Mouse (Mus musculus) limb, embryonic 11.5 days (tissue): Measurements from ENCODE around the gene Pitpnm2. TPM values are rescaled to one million over a fixed set of nuclear protein-coding genes. Genes with fewer than 3 reads are reported as not detected.

Source experiments
- ATAC-seq: fragments of 200-750 bp; cut with Nextera tagmentation; 2 replicates; pipeline ENCODE4 v1.8.0; 2017; ENCODE audit warnings: low read depth; ENCODE audit not compliant: insufficient number of reproducible peaks, low FRiP score, low TSS enrichment
- DNase-seq: peaks from one replicate; pipeline ENCODE4 v3.0.0-alpha.2; 2015; ENCODE audit warnings: low spot score
- H3K27ac ChIP-seq: fragments of 300-500 bp; sonication (generic); replicated peaks from 2 replicates; pipeline ENCODE4 v1.5.1; 2014; ENCODE audit warnings: low read depth, mild to moderate bottlenecking, low read length
- H3K27me3 ChIP-seq: fragments of 300-500 bp; sonication (generic); 2 replicates; pipeline ENCODE4 v1.6.1; 2014; ENCODE audit warnings: mild to moderate bottlenecking, low read length, mixed read lengths; ENCODE audit not compliant: control insufficient read depth, insufficient read depth
- H3K36me3 ChIP-seq: fragments of 300-500 bp; sonication (generic); 2 replicates; pipeline ENCODE4 v1.6.1; 2014; ENCODE audit warnings: mild to moderate bottlenecking, low read length, moderate library complexity, mixed read lengths; ENCODE audit not compliant: control insufficient read depth, insufficient read depth
- H3K4me1 ChIP-seq: fragments of 300-500 bp; sonication (generic); 2 replicates; pipeline ENCODE4 v1.6.1; 2014; ENCODE audit warnings: low read length, mixed read lengths; ENCODE audit not compliant: control insufficient read depth, insufficient read depth
- H3K4me2 ChIP-seq: fragments of 300-500 bp; sonication (generic); 2 replicates; pipeline ENCODE4 v1.6.1; 2014; ENCODE audit warnings: low read depth, mild to moderate bottlenecking, moderate library complexity; ENCODE audit not compliant: severe bottlenecking
- H3K4me3 ChIP-seq: fragments of 300-500 bp; sonication (generic); 2 replicates; pipeline ENCODE4 v1.5.1; 2014; ENCODE audit warnings: low read depth, low read length
- H3K9ac ChIP-seq: fragments of 300-500 bp; sonication (generic); 2 replicates; pipeline ENCODE4 v1.6.1; 2014; ENCODE audit warnings: mild to moderate bottlenecking, low read length
- H3K9me3 ChIP-seq: fragments of 300-500 bp; sonication (generic); 2 replicates; pipeline ENCODE4 v1.6.1; 2016; ENCODE audit warnings: low read length; ENCODE audit not compliant: control insufficient read depth
- WGBS: fragments of 180-500 bp; shearing (Covaris S2); extraction: QIAGEN DNeasy Blood & Tissue Kit; methylation state at CpG from one replicate; pipeline ENCODE4 v1.1.7; 2014; 5-methylcytosine and 5-hydroxymethylcytosine counted together
- polyA plus RNA-seq: library from polyadenylated mRNA; unstranded; fragments of >200 nt; fragmentation: Nextera tagmentation; extraction: Ambion mirVana; gene quantifications from 2 replicates; pipeline ENCODE4 v1.2.1, GENCODE M21; 2014

Gene Pitpnm2
- polyA plus RNA-seq, 1 experiment from 2014 or later: 3.4 TPM

DNA sequence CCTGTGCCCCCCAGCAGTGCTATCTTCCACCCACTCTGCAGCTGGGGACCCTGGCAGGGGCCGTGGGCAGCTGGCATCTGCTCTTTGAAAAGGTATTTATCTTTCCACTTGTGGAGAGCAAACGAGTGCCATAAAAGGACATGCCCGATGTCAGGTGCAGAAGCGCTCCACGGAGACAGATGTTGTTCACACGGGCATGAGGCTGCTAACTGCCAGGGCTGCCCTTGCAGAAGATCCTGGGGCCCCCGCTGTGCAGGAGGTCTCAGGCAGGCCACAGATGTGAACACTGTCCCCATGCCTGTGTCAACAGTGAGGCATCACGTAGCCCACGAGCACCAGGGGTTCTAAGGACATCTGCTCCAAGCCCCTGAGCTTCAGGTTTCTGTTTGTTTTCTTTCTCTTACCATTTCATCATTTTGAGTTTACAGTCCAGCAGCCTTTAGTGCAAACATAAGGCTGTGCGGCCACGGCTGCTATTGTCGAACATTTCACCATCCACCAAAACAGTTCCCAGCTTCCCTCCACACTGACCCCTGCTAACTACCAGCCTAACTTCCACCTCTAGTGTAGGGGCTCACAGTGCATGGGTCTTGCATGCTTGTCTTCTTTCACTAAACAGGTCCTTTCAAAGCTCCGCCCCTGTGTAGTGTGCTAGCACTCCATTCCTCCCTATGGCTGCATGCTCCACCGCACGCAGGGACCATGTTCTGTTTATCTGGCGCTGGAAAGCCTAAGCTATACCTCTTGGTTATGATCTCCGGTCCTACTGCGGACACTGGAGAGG is 17.0 kb downstream of the Pitpnm2 start:
- H3K9ac ChIP-seq: no peak overlapping the region
- no peaks in the 10 kb centered on the region for H3K27me3 ChIP-seq
- WGBS: 64% methylated on average over 18 of the region's 18 CpGs
- no peaks in the 10 kb centered on the region for H3K36me3 ChIP-seq
- H3K9me3 ChIP-seq: no peaks in the 10 kb centered on the region
- no peak for ATAC-seq
- no peak for DNase-seq
- H3K4me3 ChIP-seq: no peak overlapping the region
- no peaks in the 10 kb centered on the region for H3K4me1 ChIP-seq
- no peak overlapping the region for H3K4me2 ChIP-seq
- H3K27ac ChIP-seq: no peak overlapping the region

DNA sequence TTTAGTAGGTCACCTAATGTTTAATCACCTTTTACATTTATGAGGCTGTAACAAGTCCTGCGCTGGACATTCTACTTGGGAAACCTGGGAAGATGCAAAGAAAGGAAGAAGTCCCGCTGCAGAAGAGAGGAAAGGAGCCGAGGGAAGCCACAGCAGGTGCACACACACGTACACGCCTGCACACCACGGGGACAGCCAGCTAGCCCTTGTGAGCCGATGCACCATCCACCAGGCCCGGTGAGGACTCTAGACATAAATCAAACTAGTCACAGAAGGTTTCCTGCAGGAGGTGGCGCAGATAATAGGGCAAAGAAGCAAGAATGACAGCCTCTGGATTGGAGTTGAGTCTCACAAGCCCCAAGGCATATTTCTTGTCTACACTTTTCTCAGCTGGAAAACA is 19.1 kb downstream of the Pitpnm2 start:
- DNase-seq (no peak), ATAC-seq (no peak)
- 82% methylated on average over 9 of the region's 9 CpGs for WGBS
- Histone ChIP-seq H3K9ac (no peak overlapping the region), H3K9me3 (no peaks in the 10 kb centered on the region), H3K27me3 (no peaks in the 10 kb centered on the region), H3K4me3 (no peak overlapping the region), H3K27ac (no peak overlapping the region), H3K36me3 (no peaks in the 10 kb centered on the region; the same call in 1 of the 2 replicates), H3K4me1 (no peaks in the 10 kb centered on the region), H3K4me2 (no peak overlapping the region)

DNA sequence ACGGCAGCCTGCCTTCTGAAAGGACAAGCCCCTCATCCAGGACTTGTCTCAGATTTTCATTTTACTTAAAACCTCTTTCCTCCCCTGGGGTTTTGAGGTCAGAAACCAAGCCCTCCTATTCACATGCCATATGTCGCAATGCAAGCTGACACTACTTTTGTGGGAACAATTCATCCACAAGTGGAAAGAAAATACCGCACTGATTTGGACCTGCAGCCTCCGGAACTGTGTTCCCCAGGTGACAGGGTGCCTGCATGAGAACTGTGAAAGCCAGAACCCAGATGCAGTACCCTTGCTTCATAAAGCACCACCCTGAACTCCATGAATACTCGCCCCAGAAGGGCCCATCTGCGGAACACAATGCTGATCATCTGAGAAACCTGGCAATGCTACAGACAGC is 22.4 kb downstream of the Pitpnm2 start:
- no peak overlapping the region for H3K9ac ChIP-seq
- DNase-seq: no peak
- no peak for ATAC-seq
- H3K9me3 ChIP-seq: no peaks in the 10 kb centered on the region
- 73% methylated on average over 6 of the region's 6 CpGs for WGBS
- no peaks in the 10 kb centered on the region for H3K27me3 ChIP-seq
- no peak overlapping the region for H3K4me2 ChIP-seq
- H3K4me3 ChIP-seq: no peak overlapping the region
- H3K4me1 ChIP-seq: no peaks in the 10 kb centered on the region
- no peaks in the 10 kb centered on the region; the same call in 1 of the 2 replicates for H3K36me3 ChIP-seq
- no peak overlapping the region for H3K27ac ChIP-seq

DNA sequence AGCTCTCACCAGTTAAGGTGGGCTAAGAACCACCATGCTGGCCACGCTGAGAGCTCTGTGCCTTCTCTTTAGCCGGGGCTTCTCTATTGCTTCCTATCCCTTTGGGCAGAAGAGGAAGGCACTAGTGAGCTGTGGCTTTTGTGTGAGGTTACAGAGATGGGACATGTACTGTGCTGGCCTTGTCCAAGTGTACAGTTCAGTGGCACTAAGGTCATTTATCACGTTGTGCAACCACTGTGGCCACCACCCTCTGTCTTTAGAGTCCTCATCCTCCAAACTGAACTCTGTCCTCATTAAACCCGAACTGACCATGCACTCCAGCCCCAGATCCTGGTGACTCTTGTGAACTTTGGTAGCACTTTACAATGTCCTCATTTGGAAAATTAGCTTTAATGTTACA is 23.1 kb downstream of the Pitpnm2 start:
- 91% methylated on average over 4 of the region's 4 CpGs for WGBS
- no peaks in the 10 kb centered on the region for H3K4me1 ChIP-seq
- DNase-seq (no peak), ATAC-seq (no peak)
- H3K4me3 ChIP-seq: no peak overlapping the region
- no peaks in the 10 kb centered on the region; the same call in 1 of the 2 replicates for H3K36me3 ChIP-seq
- H3K27me3 ChIP-seq: no peaks in the 10 kb centered on the region
- H3K4me2 ChIP-seq: no peak overlapping the region
- H3K27ac ChIP-seq: no peak overlapping the region
- no peak overlapping the region for H3K9ac ChIP-seq
- no peaks in the 10 kb centered on the region for H3K9me3 ChIP-seq

DNA sequence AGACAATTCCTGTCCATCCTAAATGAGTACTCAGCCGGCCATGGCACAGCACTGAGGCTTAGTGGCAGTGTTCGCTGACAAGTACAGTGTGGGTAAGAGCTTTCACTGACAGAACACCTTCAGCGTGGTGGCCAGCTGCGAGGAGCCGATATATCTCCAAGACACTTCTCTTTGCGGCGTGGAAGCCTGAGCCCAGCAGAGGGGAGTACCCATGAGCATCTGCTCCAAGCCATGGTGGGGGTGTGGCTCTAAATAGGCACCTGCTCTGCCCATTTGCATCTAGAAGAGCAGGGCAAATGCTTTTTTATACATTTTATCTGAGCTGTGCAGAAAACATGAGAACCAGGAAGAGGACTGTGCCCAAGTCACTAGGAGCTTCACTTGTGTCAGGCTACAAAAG is 23.7 kb downstream of the Pitpnm2 start:
- no peak overlapping the region for H3K4me2 ChIP-seq
- H3K9me3 ChIP-seq: no peaks in the 10 kb centered on the region
- no peak overlapping the region for H3K4me3 ChIP-seq
- no peaks in the 10 kb centered on the region for H3K4me1 ChIP-seq
- DNase-seq (no peak), ATAC-seq (no peak)
- H3K27me3 ChIP-seq: no peaks in the 10 kb centered on the region
- H3K27ac ChIP-seq: no peak overlapping the region
- no peak overlapping the region for H3K9ac ChIP-seq
- H3K36me3 ChIP-seq: no peaks in the 10 kb centered on the region; the same call in 1 of the 2 replicates
- 93% methylated on average over 7 of the region's 7 CpGs for WGBS

DNA sequence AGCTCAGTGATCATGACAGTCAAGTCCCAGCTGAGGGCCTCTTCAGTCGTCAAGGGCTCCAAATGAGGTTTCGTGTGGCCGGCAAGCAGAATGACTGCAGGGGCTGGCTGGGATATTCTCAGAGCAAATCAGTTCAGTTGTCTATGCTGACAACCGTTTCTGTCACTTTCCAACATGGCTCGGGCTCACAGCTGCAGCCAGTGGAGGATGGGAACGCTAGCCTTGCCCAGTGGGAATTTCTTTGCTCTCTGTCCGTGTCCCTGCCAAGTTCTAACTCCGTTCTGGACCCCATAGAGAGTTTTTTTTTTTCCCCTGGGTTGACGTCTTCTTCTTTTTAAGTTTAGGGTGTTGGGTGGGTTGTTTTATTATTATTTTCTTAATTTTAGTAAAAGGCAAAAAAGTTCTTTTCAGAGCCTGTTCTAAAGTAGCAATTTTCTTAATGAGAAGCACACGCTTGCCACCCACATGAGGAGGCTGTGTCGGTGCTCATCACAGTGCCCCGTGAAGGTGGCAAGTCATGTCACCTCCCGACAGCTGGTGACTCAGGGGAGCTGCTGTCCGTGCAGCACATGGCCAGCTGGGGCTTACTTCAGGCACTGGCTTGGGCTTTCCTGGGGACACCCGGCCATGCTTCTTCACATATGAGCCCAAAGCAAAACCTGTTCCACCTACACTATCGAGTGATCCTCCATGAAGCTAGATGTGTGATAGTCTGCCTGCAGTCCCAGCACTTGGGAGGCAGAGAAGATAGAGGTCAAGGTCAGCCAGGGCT is 25.1 kb downstream of the Pitpnm2 start:
- Histone ChIP-seq H3K9ac (no peak overlapping the region), H3K27ac (no peak overlapping the region), H3K36me3 (no peaks in the 10 kb centered on the region; the same call in 1 of the 2 replicates), H3K9me3 (no peaks in the 10 kb centered on the region), H3K4me1 (no peaks in the 10 kb centered on the region), H3K4me2 (no peak overlapping the region), H3K27me3 (no peaks in the 10 kb centered on the region), H3K4me3 (no peak overlapping the region)
- ATAC-seq: no peak
- no peak for DNase-seq
- 55% methylated on average over 16 of the region's 16 CpGs for WGBS

DNA sequence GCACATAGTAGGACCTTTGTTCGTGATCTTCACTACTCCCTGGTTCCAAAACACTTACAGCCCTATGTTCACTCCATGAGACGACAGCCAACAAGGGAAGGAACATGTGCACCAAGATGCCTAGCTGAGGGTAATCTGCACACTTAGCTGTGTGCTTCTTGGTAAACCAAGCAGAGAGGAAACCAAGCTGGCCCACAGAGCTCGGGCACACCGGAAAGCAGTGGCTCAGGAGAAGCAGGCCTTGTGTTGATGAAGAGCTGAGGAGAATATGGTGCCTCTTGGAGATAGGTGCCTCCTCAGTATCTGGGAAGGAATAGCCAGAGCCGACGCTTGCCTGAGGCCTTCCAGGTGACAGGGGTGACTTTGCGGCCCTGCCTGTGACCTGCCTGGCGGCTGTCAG is 26.0 kb downstream of the Pitpnm2 start:
- H3K4me2 ChIP-seq: no peak overlapping the region
- H3K27ac ChIP-seq: no peak overlapping the region
- ATAC-seq (no peak), DNase-seq (no peak)
- no peak overlapping the region for H3K9ac ChIP-seq
- 77% methylated on average over 8 of the region's 8 CpGs for WGBS
- no peaks in the 10 kb centered on the region for H3K4me1 ChIP-seq
- H3K4me3 ChIP-seq: no peak overlapping the region
- no peaks in the 10 kb centered on the region; the same call in 1 of the 2 replicates for H3K36me3 ChIP-seq
- H3K27me3 ChIP-seq: no peaks in the 10 kb centered on the region
- H3K9me3 ChIP-seq: no peaks in the 10 kb centered on the region

DNA sequence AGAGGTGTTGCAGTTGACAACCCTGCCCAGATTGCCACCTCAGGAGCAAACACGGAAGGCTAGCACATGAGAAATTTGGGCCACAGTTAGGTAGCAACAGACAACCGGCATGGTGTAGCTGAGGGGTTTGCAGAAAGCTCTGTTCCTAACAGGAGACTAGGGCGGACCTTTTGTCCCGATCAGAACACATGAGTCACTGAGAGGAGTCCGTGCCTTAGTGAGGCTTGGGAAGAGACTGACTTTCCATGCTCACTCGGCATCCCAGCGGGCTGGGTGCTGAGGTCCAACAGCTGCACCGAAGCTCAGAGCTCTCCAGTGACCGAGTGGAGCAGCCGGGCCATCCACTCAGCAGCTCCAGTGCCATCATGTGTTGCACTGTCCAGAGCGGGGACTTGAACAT is 26.9 kb downstream of the Pitpnm2 start:
- Histone ChIP-seq H3K9me3 (no peaks in the 10 kb centered on the region), H3K27ac (no peak overlapping the region), H3K4me3 (no peak overlapping the region), H3K4me1 (no peaks in the 10 kb centered on the region), H3K27me3 (no peaks in the 10 kb centered on the region), H3K9ac (no peak overlapping the region), H3K36me3 (no peaks in the 10 kb centered on the region; the same call in 1 of the 2 replicates), H3K4me2 (no peak overlapping the region)
- DNase-seq: no peak
- WGBS: 74% methylated on average over 11 of the region's 11 CpGs
- no peak for ATAC-seq
